Mouse (Mus musculus): ENCODE measurements around the gene Rrp15.
"Not testable (repeated sequence)": the region's sequence is repeated elsewhere in the genome, so short reads cannot be mapped to it uniquely, and the experiment has no call there.

Gene Rrp15

GRCm38 (mm10) chr1:186748724-186749653 is at the start of gene Rrp15:
Rrp15 (minus strand) TSS chr1:186749358.
- DNase-seq (ENCODE audit: low spot score): peak; percentile 68

GRCm38 (mm10) chr1:186797991-186798390 is 48.8 kb upstream of the Rrp15 start:
- DNase-seq (ENCODE audit: low spot score): no peak

- DNase-seq (ENCODE audit: low spot score): no peak
These were observed 36.2 kb upstream of the Rrp15 start for GRCm38 (mm10) chr1:186785359-186785758.

- DNase-seq (ENCODE audit: low spot score): no peak
These were observed 31.7 kb upstream of the Rrp15 start for GRCm38 (mm10) chr1:186780826-186781225.

- DNase-seq (ENCODE audit: low spot score): no peak
These were observed 24.0 kb upstream of the Rrp15 start for GRCm38 (mm10) chr1:186773124-186773523.

GRCm38 (mm10) chr1:186772547-186773077 is 23.5 kb upstream of the Rrp15 start:
- DNase-seq (ENCODE audit: low spot score): no peak

GRCm38 (mm10) chr1:186772005-186772404 is 22.8 kb upstream of the Rrp15 start:
- no peak for DNase-seq (ENCODE audit: low spot score)

GRCm38 (mm10) chr1:186770659-186771058 is 21.5 kb upstream of the Rrp15 start:
- no peak for DNase-seq (ENCODE audit: low spot score)

- no peak for DNase-seq (ENCODE audit: low spot score)
These were observed 19.2 kb upstream of the Rrp15 start for GRCm38 (mm10) chr1:186768392-186768791.

GRCm38 (mm10) chr1:186763451-186763850 is 14.3 kb upstream of the Rrp15 start:
- not testable (repeated sequence) for DNase-seq (ENCODE audit: low spot score)

GRCm38 (mm10) chr1:186749675-186750283 is 621 bp upstream of the Rrp15 start:
- no peak for DNase-seq (ENCODE audit: low spot score)

- no peak for DNase-seq (ENCODE audit: low spot score)
These were observed 9.3 kb downstream of the Rrp15 start for GRCm38 (mm10) chr1:186739828-186740227.

- no peak for DNase-seq (ENCODE audit: low spot score)
These were observed 13.6 kb downstream of the Rrp15 start for GRCm38 (mm10) chr1:186735537-186735936.

- DNase-seq (ENCODE audit: low spot score): no peak
These were observed 16.1 kb downstream of the Rrp15 start for GRCm38 (mm10) chr1:186733052-186733451.

- no peak for DNase-seq (ENCODE audit: low spot score)
These were observed 20.4 kb downstream of the Rrp15 start for GRCm38 (mm10) chr1:186728778-186729177.

- no peak for DNase-seq (ENCODE audit: low spot score)
These were observed 23.0 kb downstream of the Rrp15 start for GRCm38 (mm10) chr1:186726117-186726516.

GRCm38 (mm10) chr1:186722299-186722698 is 26.9 kb downstream of the Rrp15 start:
- DNase-seq (ENCODE audit: low spot score): no peak

- DNase-seq (ENCODE audit: low spot score): peak; percentile 51
These were observed 27.3 kb downstream of the Rrp15 start for GRCm38 (mm10) chr1:186721846-186722245.

GRCm38 (mm10) chr1:186721166-186721565 is 28.0 kb downstream of the Rrp15 start:
- no peak for DNase-seq (ENCODE audit: low spot score)

- DNase-seq (ENCODE audit: low spot score): no peak
These were observed 29.4 kb downstream of the Rrp15 start for GRCm38 (mm10) chr1:186719708-186720107.

GRCm38 (mm10) chr1:186718881-186719280 is 30.3 kb downstream of the Rrp15 start:
- no peak for DNase-seq (ENCODE audit: low spot score)

- DNase-seq (ENCODE audit: low spot score): no peak
These were observed 33.9 kb downstream of the Rrp15 start for GRCm38 (mm10) chr1:186714980-186715896.
